Mouse (Mus musculus): ENCODE measurements around the gene Olfr331. TPM values are rescaled to one million over a fixed set of nuclear protein-coding genes. Genes with fewer than 3 reads are reported as not detected.

The Olfr331 gene
- total RNA-seq, 1 experiment = not detected

DNA sequence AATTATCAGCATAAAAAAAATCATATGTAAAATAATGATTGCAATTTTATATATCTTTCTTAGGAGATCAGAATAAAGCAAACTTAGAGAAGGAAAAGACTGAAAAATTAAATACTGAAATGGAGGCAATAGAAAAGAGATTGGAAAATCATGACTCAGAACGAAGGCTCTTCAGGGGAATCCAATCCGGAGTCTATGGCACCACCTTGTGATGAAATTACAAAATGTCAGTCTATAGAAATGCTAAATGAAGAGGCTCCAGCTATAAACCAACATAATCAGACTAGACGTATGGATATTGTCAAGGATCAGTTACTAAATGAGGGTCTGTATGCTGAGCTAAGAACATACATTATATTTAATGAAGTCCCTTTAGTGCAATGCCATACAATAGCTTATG, 3.1 kb downstream of the Olfr331 start:
- H3K27ac ChIP-seq (ENCODE audit: insufficient read depth, low read depth, low read length, poor library complexity, severe bottlenecking) = no peak overlapping the region
- no peaks in the 10 kb centered on the region for H3K4me1 ChIP-seq (ENCODE audit: control insufficient read depth in 2 of 2, insufficient read depth in 2 of 2, low read length in 2 of 2, poor library complexity in 1 of 2)
- TF ChIP-seq MAFK (IDR thresholded peaks at IDR 0.05; ENCODE audit: insufficient read depth, low read depth, low read length) = no peak
- TF ChIP-seq HCFC1 (IDR thresholded peaks at IDR 0.05; ENCODE audit: borderline replicate concordance, insufficient read depth, low read length) = no peak
- TF ChIP-seq ZC3H11A (IDR thresholded peaks at IDR 0.05; ENCODE audit: borderline replicate concordance, low read depth, low read length) = no peak
- no peak for TF ChIP-seq ZNF384 (IDR thresholded peaks at IDR 0.05; ENCODE audit: low read depth, low read length)
- no peak for TF ChIP-seq CHD2 (IDR thresholded peaks at IDR 0.05; ENCODE audit: low read depth, low read length)
- no peak overlapping the region for H3K9ac ChIP-seq (ENCODE audit: insufficient read depth, low read depth, low read length, poor library complexity, severe bottlenecking)
- no peak overlapping the region for H3K4me3 ChIP-seq (ENCODE audit: insufficient read depth in 1 of 2, low read depth in 1 of 2, low read length in 2 of 2, poor library complexity in 1 of 2, severe bottlenecking in 1 of 2)
- no peak for DNase-seq (ENCODE audit: low read depth, low spot score)
- in situ Hi-C loops (cut with MboI; ENCODE audit: low sequenced_read_pairs in 2 of 2, unreplicated experiment in 2 of 2) = no loop called here
- H3K9me3 ChIP-seq (ENCODE audit: control insufficient read depth, insufficient read depth, low read depth, low read length) = no peaks in the 10 kb centered on the region
- H3K36me3 ChIP-seq (ENCODE audit: control insufficient read depth, insufficient read depth, low read length, poor library complexity, severe bottlenecking) = no peaks in the 10 kb centered on the region

DNA sequence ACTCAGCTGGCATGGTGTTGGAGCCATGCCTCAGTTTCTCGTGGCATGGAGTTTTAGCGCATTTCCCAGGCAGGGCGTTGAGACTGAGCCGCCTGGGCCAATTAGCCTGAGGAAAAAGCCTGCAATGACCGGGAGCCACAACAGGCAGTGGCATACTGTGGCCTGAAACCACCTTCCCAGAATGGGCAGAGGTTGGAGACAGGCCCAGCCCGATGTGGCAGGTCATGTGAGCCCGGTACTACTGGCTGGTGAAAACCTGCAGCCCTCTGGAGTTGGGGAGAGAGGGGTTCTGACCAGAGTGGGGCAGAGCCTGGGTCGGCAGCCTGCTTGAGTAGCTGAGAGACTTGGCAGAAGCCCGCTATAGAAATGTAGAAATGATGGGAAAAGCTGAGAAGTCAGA, 3.6 kb downstream of the Olfr331 start:
- no peak for DNase-seq (ENCODE audit: low read depth, low spot score)
- Histone ChIP-seq H3K9me3 (ENCODE audit: control insufficient read depth, insufficient read depth, low read depth, low read length) (no peaks in the 10 kb centered on the region), H3K4me1 (ENCODE audit: control insufficient read depth in 2 of 2, insufficient read depth in 2 of 2, low read length in 2 of 2, poor library complexity in 1 of 2) (no peaks in the 10 kb centered on the region), H3K9ac (ENCODE audit: insufficient read depth, low read depth, low read length, poor library complexity, severe bottlenecking) (no peak overlapping the region), H3K4me3 (ENCODE audit: insufficient read depth in 1 of 2, low read depth in 1 of 2, low read length in 2 of 2, poor library complexity in 1 of 2, severe bottlenecking in 1 of 2) (no peak overlapping the region), H3K36me3 (ENCODE audit: control insufficient read depth, insufficient read depth, low read length, poor library complexity, severe bottlenecking) (no peaks in the 10 kb centered on the region), H3K27ac (ENCODE audit: insufficient read depth, low read depth, low read length, poor library complexity, severe bottlenecking) (no peak overlapping the region)
- in situ Hi-C loops (cut with MboI; ENCODE audit: low sequenced_read_pairs in 2 of 2, unreplicated experiment in 2 of 2) = no loop called here
- TF ChIP-seq ZNF384 (IDR thresholded peaks at IDR 0.05; ENCODE audit: low read depth, low read length) (no peak), CHD2 (IDR thresholded peaks at IDR 0.05; ENCODE audit: low read depth, low read length) (no peak), HCFC1 (IDR thresholded peaks at IDR 0.05; ENCODE audit: borderline replicate concordance, insufficient read depth, low read length) (no peak), ZC3H11A (IDR thresholded peaks at IDR 0.05; ENCODE audit: borderline replicate concordance, low read depth, low read length) (no peak)

DNA sequence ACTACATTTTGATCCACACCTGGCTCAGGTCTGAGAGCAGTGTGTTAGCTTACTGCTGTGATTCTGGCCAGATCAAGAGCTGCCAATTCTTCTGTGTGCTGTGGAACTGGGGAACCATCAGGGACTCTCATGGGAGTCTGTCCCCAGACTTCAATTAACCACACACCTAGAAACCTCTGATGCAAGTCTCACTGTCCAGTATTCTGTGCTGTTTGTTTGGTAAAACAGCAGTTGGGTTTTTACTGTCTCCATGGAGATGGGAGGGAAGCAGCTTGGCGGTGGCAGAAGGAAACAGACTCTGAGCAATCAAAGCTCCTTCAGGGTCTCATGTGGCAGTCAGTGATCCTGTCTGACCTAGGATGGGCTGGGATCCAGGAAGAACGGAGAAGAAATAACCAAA, 9.9 kb downstream of the Olfr331 start, which contains the start of gene Olfr332:
Olfr332 (minus strand) TSS at position 101 of the 400 bp plus-strand sequence.
- DNase-seq (ENCODE audit: low read depth, low spot score) = no peak
- no peaks in the 10 kb centered on the region for H3K9me3 ChIP-seq (ENCODE audit: control insufficient read depth, insufficient read depth, low read depth, low read length)
- H3K36me3 ChIP-seq (ENCODE audit: control insufficient read depth, insufficient read depth, low read length, poor library complexity, severe bottlenecking) = no peaks in the 10 kb centered on the region
- in situ Hi-C loops (cut with MboI; ENCODE audit: low sequenced_read_pairs in 2 of 2, unreplicated experiment in 2 of 2) = no loop called here
- H3K27ac ChIP-seq (ENCODE audit: insufficient read depth, low read depth, low read length, poor library complexity, severe bottlenecking) = no peak within 1 kb of the TSS
- TF ChIP-seq MAFK (IDR thresholded peaks at IDR 0.05; ENCODE audit: insufficient read depth, low read depth, low read length) = no peak
- no peak for TF ChIP-seq ZNF384 (IDR thresholded peaks at IDR 0.05; ENCODE audit: low read depth, low read length)
- TF ChIP-seq CHD2 (IDR thresholded peaks at IDR 0.05; ENCODE audit: low read depth, low read length) = no peak
- no peak for TF ChIP-seq HCFC1 (IDR thresholded peaks at IDR 0.05; ENCODE audit: borderline replicate concordance, insufficient read depth, low read length)
- TF ChIP-seq ZC3H11A (IDR thresholded peaks at IDR 0.05; ENCODE audit: borderline replicate concordance, low read depth, low read length) = no peak
- H3K9ac ChIP-seq (ENCODE audit: insufficient read depth, low read depth, low read length, poor library complexity, severe bottlenecking) = no peak within 1 kb of the TSS
- no peak within 1 kb of the TSS for H3K4me3 ChIP-seq (ENCODE audit: insufficient read depth in 1 of 2, low read depth in 1 of 2, low read length in 2 of 2, poor library complexity in 1 of 2, severe bottlenecking in 1 of 2)
- H3K4me1 ChIP-seq (ENCODE audit: control insufficient read depth in 2 of 2, insufficient read depth in 2 of 2, low read length in 2 of 2, poor library complexity in 1 of 2) = no peaks in the 10 kb centered on the region

DNA sequence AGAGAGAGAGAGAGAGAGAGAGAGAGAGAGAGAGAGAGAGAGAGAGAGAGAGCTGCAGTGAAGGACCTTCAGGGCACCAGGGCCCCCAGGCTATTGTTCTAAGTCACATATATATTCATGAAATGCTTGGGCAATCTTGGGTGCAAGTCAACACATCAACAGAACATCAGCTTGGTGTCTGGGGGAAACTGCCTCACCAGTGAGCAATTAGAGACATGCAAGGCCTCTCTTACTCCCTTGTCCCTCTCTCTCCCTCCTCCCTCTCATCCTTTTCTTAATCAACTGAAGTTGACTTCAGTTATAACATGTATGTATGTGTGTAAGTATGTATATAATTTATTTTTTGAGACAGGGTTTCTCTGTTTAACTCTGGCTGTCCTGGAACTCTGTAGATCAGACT, 40.2 kb downstream of the Olfr331 start, which contains the start of gene Olfr30:
Olfr30 (minus strand) TSS at position 101 of the 400 bp plus-strand sequence.
- no peaks in the 10 kb centered on the region for H3K4me1 ChIP-seq (ENCODE audit: control insufficient read depth in 2 of 2, insufficient read depth in 2 of 2, low read length in 2 of 2, poor library complexity in 1 of 2)
- DNase-seq (ENCODE audit: low read depth, low spot score) = no peak
- no peak within 1 kb of the TSS for H3K9ac ChIP-seq (ENCODE audit: insufficient read depth, low read depth, low read length, poor library complexity, severe bottlenecking)
- no peaks in the 10 kb centered on the region for H3K36me3 ChIP-seq (ENCODE audit: control insufficient read depth, insufficient read depth, low read length, poor library complexity, severe bottlenecking)
- H3K4me3 ChIP-seq (ENCODE audit: insufficient read depth in 1 of 2, low read depth in 1 of 2, low read length in 2 of 2, poor library complexity in 1 of 2, severe bottlenecking in 1 of 2) = no peak within 1 kb of the TSS
- TF ChIP-seq ZC3H11A (IDR thresholded peaks at IDR 0.05; ENCODE audit: borderline replicate concordance, low read depth, low read length) = no peak
- no peak within 1 kb of the TSS for H3K27ac ChIP-seq (ENCODE audit: insufficient read depth, low read depth, low read length, poor library complexity, severe bottlenecking)
- H3K9me3 ChIP-seq (ENCODE audit: control insufficient read depth, insufficient read depth, low read depth, low read length) = no peaks in the 10 kb centered on the region
- in situ Hi-C loops (cut with MboI; ENCODE audit: low sequenced_read_pairs in 2 of 2, unreplicated experiment in 2 of 2) = no loop called here

DNA sequence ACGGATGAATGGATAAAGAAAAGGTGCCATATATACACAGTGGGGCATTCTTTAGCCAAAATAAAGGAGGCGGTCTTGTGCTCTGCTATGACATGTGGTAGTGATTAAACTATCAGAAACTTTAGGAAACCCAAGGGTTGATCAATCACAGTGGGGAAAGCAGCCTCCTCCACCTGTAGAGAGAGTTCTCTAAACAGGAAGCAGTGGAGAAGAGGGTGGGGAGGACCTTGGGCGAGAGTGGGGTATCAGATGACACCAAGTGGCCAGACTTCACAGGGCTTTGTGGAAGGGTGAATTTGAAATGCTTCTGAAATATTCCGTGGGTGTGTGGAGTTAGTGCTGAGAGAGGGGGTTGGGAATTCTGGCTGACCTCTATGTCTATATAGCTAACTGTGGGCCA, 48.8 kb downstream of the Olfr331 start:
- Histone ChIP-seq H3K4me1 (ENCODE audit: control insufficient read depth in 2 of 2, insufficient read depth in 2 of 2, low read length in 2 of 2, poor library complexity in 1 of 2) (no peaks in the 10 kb centered on the region), H3K9ac (ENCODE audit: insufficient read depth, low read depth, low read length, poor library complexity, severe bottlenecking) (no peak overlapping the region), H3K9me3 (ENCODE audit: control insufficient read depth, insufficient read depth, low read depth, low read length) (no peaks in the 10 kb centered on the region), H3K4me3 (ENCODE audit: insufficient read depth in 1 of 2, low read depth in 1 of 2, low read length in 2 of 2, poor library complexity in 1 of 2, severe bottlenecking in 1 of 2) (no peak overlapping the region), H3K27ac (ENCODE audit: insufficient read depth, low read depth, low read length, poor library complexity, severe bottlenecking) (no peak overlapping the region), H3K36me3 (ENCODE audit: control insufficient read depth, insufficient read depth, low read length, poor library complexity, severe bottlenecking) (no peaks in the 10 kb centered on the region)
- in situ Hi-C loops (cut with MboI; ENCODE audit: low sequenced_read_pairs in 2 of 2, unreplicated experiment in 2 of 2) = no loop called here
- TF ChIP-seq CHD2 (IDR thresholded peaks at IDR 0.05; ENCODE audit: low read depth, low read length) = no peak
- no peak for TF ChIP-seq MAFK (IDR thresholded peaks at IDR 0.05; ENCODE audit: insufficient read depth, low read depth, low read length)
- no peak for TF ChIP-seq ZNF384 (IDR thresholded peaks at IDR 0.05; ENCODE audit: low read depth, low read length)
- no peak for TF ChIP-seq ZC3H11A (IDR thresholded peaks at IDR 0.05; ENCODE audit: borderline replicate concordance, low read depth, low read length)
- no peak for TF ChIP-seq HCFC1 (IDR thresholded peaks at IDR 0.05; ENCODE audit: borderline replicate concordance, insufficient read depth, low read length)
- no peak for DNase-seq (ENCODE audit: low read depth, low spot score)

Data from ES-E14 (cell line).